Mouse (Mus musculus) spleen, adult 2 months (tissue): Measurements from ENCODE around the gene Cdkl3.

Source experiments
- CTCF ChIP-seq: fragments of 200-500 bp; IDR thresholded peaks from 2 replicates; pipeline ENCODE4 v1.5.1; 2011; ENCODE audit warnings: mild to moderate bottlenecking, inconsistent platforms; ENCODE audit not compliant: insufficient read depth, insufficient read length, insufficient replicate concordance; ENCODE audit errors: extremely low read depth
- POLR2A ChIP-seq: fragments of 200-500 bp; IDR thresholded peaks from 2 replicates; pipeline ENCODE4 v1.6.1; 2011; ENCODE audit warnings: low read depth, low read length, inconsistent platforms

DNA sequence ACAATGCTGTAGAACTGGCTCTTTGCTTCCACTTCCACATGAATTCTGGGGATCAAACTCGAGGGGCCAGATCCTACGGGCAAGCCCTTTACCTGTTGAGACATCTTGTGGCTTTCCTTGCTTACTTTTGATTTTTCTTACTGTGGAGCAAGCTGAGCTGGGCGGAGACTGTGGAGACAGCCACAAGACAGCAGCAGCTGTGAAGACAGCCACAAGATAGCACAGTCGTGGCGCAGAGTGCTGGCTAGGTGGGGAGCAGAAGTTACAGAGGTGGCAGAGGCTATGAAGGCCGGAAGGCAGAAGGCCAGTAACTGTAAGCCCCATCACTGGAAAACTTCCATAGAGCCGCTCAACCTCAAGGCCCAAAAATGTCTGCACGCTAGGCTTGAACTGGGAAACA lies 42.3 kb upstream of the Cdkl3 start:
- no peak for TF ChIP-seq CTCF
- TF ChIP-seq POLR2A, result no peak
